Mouse (Mus musculus): ENCODE results near the gene Ipcef1. TPM values are rescaled to one million over a fixed set of nuclear protein-coding genes. Genes with fewer than 3 reads are reported as not detected.

The Ipcef1 gene
- polyA plus RNA-seq (2016; fragmentation: Nextera tagmentation; extraction: Ambion mirVana) = 0.48 and 0.92 TPM in 2 replicates

GRCm38 (mm10) chr10:7052315-7053017 is at the start of gene Ipcef1:
Ipcef1 (minus strand) TSS chr10:7052478.
- Histone ChIP-seq H3K4me3 (peak within 1 kb of the TSS; percentile 28; the same call in 1 of the 2 replicates), H3K9me3 (replicated peaks) (no peaks in the 10 kb centered on the region), H3K27ac (replicated peaks) (peak within 1 kb of the TSS; percentile 82), H3K4me1 (peaks cover 14% of the 10 kb centered on the region), H3K36me3 (no peaks in the 10 kb centered on the region), H3K27me3 (ENCODE audit: low read depth, poor library complexity, severe bottlenecking) (no peaks in the 10 kb centered on the region)
- WGBS = 26% methylated on average over 12 of the region's 12 CpGs
- DNase-seq (ENCODE audit: low spot score) = peak; percentile 43

DNA sequence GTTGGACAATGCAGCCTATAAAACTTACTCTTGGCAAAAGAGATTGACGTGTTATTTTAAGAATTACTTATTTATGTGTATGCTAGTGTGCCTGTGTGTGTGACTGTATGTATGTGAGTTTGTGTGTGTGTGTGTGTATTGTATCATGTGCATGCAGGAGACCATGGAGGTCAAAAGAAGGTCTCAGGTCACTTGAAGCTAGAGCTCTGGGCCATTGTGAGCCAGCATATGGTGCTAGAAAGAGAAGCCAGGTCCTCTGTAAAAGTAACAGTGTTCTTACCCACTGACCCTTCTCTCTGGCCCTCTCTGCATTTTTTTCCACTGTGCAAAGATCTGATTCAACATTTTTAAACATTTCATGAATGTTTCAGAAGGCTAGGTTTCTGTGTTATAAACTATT is 25.7 kb upstream of the Ipcef1 start:
- no peak overlapping the region for H3K4me3 ChIP-seq
- H3K4me1 ChIP-seq = peaks cover 11% of the 10 kb centered on the region; the same call in 1 of the 2 replicates
- H3K27me3 ChIP-seq (ENCODE audit: low read depth, poor library complexity, severe bottlenecking) = no peaks in the 10 kb centered on the region
- H3K36me3 ChIP-seq = no peaks in the 10 kb centered on the region
- 88% methylated on average over 1 of the region's 1 CpGs for WGBS
- no peak overlapping the region for H3K27ac ChIP-seq (replicated peaks)
- no peak for DNase-seq (ENCODE audit: low spot score)
- H3K9me3 ChIP-seq (replicated peaks) = no peaks in the 10 kb centered on the region

- WGBS = 87% methylated on average over 7 of the region's 7 CpGs
- Histone ChIP-seq H3K27me3 (ENCODE audit: low read depth, poor library complexity, severe bottlenecking) (no peaks in the 10 kb centered on the region), H3K36me3 (no peaks in the 10 kb centered on the region), H3K4me3 (no peak overlapping the region), H3K4me1 (peaks cover 11% of the 10 kb centered on the region; the same call in 1 of the 2 replicates), H3K9me3 (replicated peaks) (no peaks in the 10 kb centered on the region), H3K27ac (replicated peaks) (no peak overlapping the region)
- DNase-seq (ENCODE audit: low spot score) = no peak
Observed at GRCm38 (mm10) chr10:7077389-7077808, 25.1 kb upstream of the Ipcef1 start.

GRCm38 (mm10) chr10:7076662-7077211 is 24.5 kb upstream of the Ipcef1 start:
- Histone ChIP-seq H3K9me3 (replicated peaks) (no peaks in the 10 kb centered on the region), H3K27me3 (ENCODE audit: low read depth, poor library complexity, severe bottlenecking) (no peaks in the 10 kb centered on the region), H3K36me3 (no peaks in the 10 kb centered on the region), H3K27ac (replicated peaks) (no peak overlapping the region), H3K4me1 (peaks cover 11% of the 10 kb centered on the region; the same call in 1 of the 2 replicates), H3K4me3 (no peak overlapping the region)
- WGBS = 64% methylated on average over 7 of the region's 8 CpGs
- DNase-seq (ENCODE audit: low spot score) = no peak

DNA sequence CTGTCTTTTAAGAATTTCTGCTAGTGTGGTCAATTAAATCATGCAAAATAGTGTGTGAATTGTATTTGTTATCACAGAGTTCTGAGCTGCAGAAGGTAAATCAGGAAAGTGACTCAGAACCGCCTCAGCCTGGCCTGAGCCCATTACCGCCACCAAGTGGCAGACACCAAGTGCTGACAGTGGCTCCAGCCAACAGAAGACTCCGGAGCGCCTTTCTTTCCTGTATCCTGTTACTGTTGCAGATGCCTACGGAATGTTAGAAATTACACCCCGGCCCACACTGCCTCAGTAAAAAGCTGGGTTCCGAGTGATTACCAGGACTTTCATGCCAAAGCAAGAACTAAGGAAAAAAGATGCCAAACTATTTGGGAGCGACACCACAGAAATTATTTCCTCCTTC is 23.9 kb upstream of the Ipcef1 start:
- Histone ChIP-seq H3K4me3 (no peak overlapping the region), H3K27ac (replicated peaks) (no peak overlapping the region), H3K36me3 (no peaks in the 10 kb centered on the region), H3K27me3 (ENCODE audit: low read depth, poor library complexity, severe bottlenecking) (no peaks in the 10 kb centered on the region), H3K4me1 (peaks cover 11% of the 10 kb centered on the region; the same call in 1 of the 2 replicates), H3K9me3 (replicated peaks) (no peaks in the 10 kb centered on the region)
- 22% methylated on average over 8 of the region's 8 CpGs for WGBS
- peak; percentile 65 for DNase-seq (ENCODE audit: low spot score)

- H3K36me3 ChIP-seq = no peaks in the 10 kb centered on the region
- no peak overlapping the region for H3K27ac ChIP-seq (replicated peaks)
- H3K27me3 ChIP-seq (ENCODE audit: low read depth, poor library complexity, severe bottlenecking) = no peaks in the 10 kb centered on the region
- H3K4me3 ChIP-seq = no peak overlapping the region
- no peak for DNase-seq (ENCODE audit: low spot score)
- peaks cover 15% of the 10 kb centered on the region for H3K4me1 ChIP-seq
- no peaks in the 10 kb centered on the region for H3K9me3 ChIP-seq (replicated peaks)
- 90% methylated on average over 2 of the region's 2 CpGs for WGBS
Observed at GRCm38 (mm10) chr10:7075661-7076060, 23.4 kb upstream of the Ipcef1 start.

DNA sequence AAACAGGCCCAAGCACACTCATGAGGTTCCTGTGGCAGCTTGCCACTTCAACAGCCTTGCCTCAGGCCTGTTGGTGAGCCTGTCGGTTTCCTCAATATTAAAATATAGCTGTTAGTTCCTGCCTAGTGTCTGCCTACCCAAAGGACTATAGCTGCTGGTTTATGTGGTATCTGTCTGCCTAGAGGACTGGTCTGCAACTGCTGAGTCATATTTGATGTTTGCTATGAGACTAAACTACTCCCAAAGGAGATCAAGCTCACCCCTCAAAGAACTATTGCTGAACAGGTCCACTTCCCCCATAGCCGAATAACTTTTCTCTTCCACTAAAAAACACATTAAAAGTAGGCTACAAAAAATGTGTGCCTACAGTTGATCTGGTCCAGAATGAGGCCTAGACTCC is 22.0 kb upstream of the Ipcef1 start:
- H3K4me3 ChIP-seq = no peak overlapping the region
- DNase-seq (ENCODE audit: low spot score) = no peak
- no peaks in the 10 kb centered on the region for H3K27me3 ChIP-seq (ENCODE audit: low read depth, poor library complexity, severe bottlenecking)
- peaks cover 26% of the 10 kb centered on the region for H3K4me1 ChIP-seq
- H3K9me3 ChIP-seq (replicated peaks) = no peaks in the 10 kb centered on the region
- no peaks in the 10 kb centered on the region for H3K36me3 ChIP-seq
- 93% methylated on average over 2 of the region's 2 CpGs for WGBS
- H3K27ac ChIP-seq (replicated peaks) = no peak overlapping the region

- H3K36me3 ChIP-seq = no peaks in the 10 kb centered on the region
- no peak for DNase-seq (ENCODE audit: low spot score)
- H3K9me3 ChIP-seq (replicated peaks) = no peaks in the 10 kb centered on the region
- H3K27ac ChIP-seq (replicated peaks) = peak overlapping the region; percentile 38; the same call in 1 of the 2 replicates
- no peak overlapping the region for H3K4me3 ChIP-seq
- no peaks in the 10 kb centered on the region for H3K27me3 ChIP-seq (ENCODE audit: low read depth, poor library complexity, severe bottlenecking)
- WGBS = 92% methylated on average over 5 of the region's 5 CpGs
- peaks cover 14% of the 10 kb centered on the region for H3K4me1 ChIP-seq
Observed at GRCm38 (mm10) chr10:7070924-7071323, 18.6 kb upstream of the Ipcef1 start.

DNA sequence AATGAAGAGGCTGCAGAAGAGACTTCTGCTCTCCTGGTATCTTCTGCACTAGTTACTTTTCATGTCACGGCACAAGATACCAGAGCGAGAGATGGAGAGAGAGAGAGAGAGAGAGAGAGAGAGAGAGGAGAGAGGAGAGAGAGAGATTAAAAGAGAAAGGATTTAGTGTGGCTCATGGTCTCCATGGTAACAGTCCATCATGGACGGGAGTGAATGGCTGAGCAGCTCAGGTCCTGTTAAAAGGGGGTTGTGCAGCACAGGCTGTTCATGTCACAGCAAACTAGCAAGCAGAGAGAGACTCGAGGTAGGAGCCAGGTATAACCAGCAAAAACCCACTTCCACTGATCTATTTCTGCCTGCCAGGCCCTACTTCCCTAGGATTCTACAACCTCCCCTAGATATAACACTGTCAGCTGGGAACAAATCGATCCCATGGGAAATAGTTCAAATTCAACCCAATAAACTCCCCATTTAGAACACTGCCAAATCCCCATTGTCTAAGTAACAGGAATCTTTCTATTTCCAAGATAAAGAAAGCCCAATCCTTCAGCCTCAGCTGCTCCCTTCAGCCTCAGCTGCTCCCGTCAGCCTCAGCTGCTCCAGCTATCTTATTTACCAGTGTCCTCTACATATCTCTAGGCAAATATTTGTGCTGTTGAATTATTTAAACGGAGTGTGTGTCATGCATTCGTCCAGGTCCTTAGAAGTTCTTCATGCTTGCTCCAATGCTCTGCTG is 18.0 kb upstream of the Ipcef1 start:
- H3K4me3 ChIP-seq = no peak overlapping the region
- H3K27ac ChIP-seq (replicated peaks) = peak overlapping the region; percentile 38; the same call in 1 of the 2 replicates
- peaks cover 14% of the 10 kb centered on the region for H3K4me1 ChIP-seq
- peak; percentile 35 for DNase-seq (ENCODE audit: low spot score)
- H3K9me3 ChIP-seq (replicated peaks) = no peaks in the 10 kb centered on the region
- 56% methylated on average over 8 of the region's 8 CpGs for WGBS
- no peaks in the 10 kb centered on the region for H3K27me3 ChIP-seq (ENCODE audit: low read depth, poor library complexity, severe bottlenecking)
- no peaks in the 10 kb centered on the region for H3K36me3 ChIP-seq

- H3K4me1 ChIP-seq = peaks cover 14% of the 10 kb centered on the region
- H3K27ac ChIP-seq (replicated peaks) = no peak overlapping the region
- H3K4me3 ChIP-seq = no peak overlapping the region
- DNase-seq (ENCODE audit: low spot score) = no peak
- no peaks in the 10 kb centered on the region for H3K36me3 ChIP-seq
- no peaks in the 10 kb centered on the region for H3K9me3 ChIP-seq (replicated peaks)
- no peaks in the 10 kb centered on the region for H3K27me3 ChIP-seq (ENCODE audit: low read depth, poor library complexity, severe bottlenecking)
- WGBS = 89% methylated on average over 2 of the region's 2 CpGs
Observed at GRCm38 (mm10) chr10:7069090-7069489, 16.8 kb upstream of the Ipcef1 start.

- Histone ChIP-seq H3K4me1 (peaks cover 14% of the 10 kb centered on the region), H3K27ac (replicated peaks) (no peak overlapping the region), H3K27me3 (ENCODE audit: low read depth, poor library complexity, severe bottlenecking) (no peaks in the 10 kb centered on the region), H3K4me3 (no peak overlapping the region), H3K9me3 (replicated peaks) (no peaks in the 10 kb centered on the region), H3K36me3 (no peaks in the 10 kb centered on the region)
- WGBS = 64% methylated on average over 12 of the region's 12 CpGs
- DNase-seq (ENCODE audit: low spot score) = no peak
Observed at GRCm38 (mm10) chr10:7068608-7069007, 16.3 kb upstream of the Ipcef1 start.

DNA sequence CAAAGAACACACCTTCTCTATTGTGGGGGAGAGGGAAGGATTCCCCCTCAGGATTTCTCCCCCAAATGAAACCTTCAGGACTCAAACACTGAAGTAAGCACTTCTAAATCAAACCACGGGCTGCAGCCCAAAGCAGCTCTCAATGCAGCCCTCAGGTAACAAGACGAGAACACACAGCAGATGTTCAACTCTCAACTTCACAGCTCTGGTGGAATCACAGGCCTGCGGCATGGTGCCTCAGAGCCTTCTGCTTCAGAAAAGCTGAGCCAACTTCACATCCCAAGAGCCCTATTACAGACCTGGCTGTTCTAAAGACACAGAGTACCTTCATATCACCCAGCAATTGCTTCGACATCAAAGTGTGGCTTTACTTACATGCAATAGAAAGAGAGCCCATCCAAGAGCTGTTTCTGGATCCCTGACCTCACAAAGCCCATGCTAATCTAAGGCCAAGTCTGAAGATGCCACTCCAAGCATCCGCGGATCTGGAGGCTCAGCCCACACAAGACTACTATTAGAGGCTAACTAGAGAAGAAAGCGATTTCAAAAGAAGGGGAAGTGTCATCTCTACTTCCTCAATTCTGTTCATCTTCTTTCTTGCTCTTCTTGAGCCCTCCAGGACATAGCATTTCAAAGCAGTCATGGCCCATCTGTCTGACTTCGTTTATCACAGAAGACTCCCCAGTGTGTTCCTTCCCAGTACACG is 11.6 kb upstream of the Ipcef1 start:
- no peak for DNase-seq (ENCODE audit: low spot score)
- no peaks in the 10 kb centered on the region for H3K9me3 ChIP-seq (replicated peaks)
- H3K36me3 ChIP-seq = no peaks in the 10 kb centered on the region
- 88% methylated on average over 9 of the region's 9 CpGs for WGBS
- H3K27me3 ChIP-seq (ENCODE audit: low read depth, poor library complexity, severe bottlenecking) = no peaks in the 10 kb centered on the region
- no peak overlapping the region for H3K27ac ChIP-seq (replicated peaks)
- H3K4me1 ChIP-seq = no peaks in the 10 kb centered on the region
- H3K4me3 ChIP-seq = no peak overlapping the region
